Mouse (Mus musculus) regulatory T cell (primary cell): ENCODE data around the gene Adat1.

Experiments
- in situ Hi-C: fragments of 300-600 bp; cut with MboI, MseI; formaldehyde crosslinking; loops from one replicate; pipeline ENCODE4 v1.15.1; 2025; ENCODE audit warnings: high pct_unique_total_duplicates

Gene Adat1

GRCm38 (mm10) chr8:111968991-111969390 lies 23.1 kb downstream of the Adat1 start:
- in situ Hi-C loops, result no loop called here

- in situ Hi-C loops, result no loop called here
These were observed 23.6 kb downstream of the Adat1 start for GRCm38 (mm10) chr8:111968541-111968940.

- in situ Hi-C loops, result no loop called here
These were observed 24.7 kb downstream of the Adat1 start for GRCm38 (mm10) chr8:111967246-111967870.

GRCm38 (mm10) chr8:111964849-111965561 lies 27.1 kb downstream of the Adat1 start:
- in situ Hi-C loops, result no loop called here

GRCm38 (mm10) chr8:111964351-111964750 lies 27.8 kb downstream of the Adat1 start:
- in situ Hi-C loops, result no loop called here

GRCm38 (mm10) chr8:111963546-111963945 lies 28.6 kb downstream of the Adat1 start:
- in situ Hi-C loops, result no loop called here

GRCm38 (mm10) chr8:111963091-111963490 lies 29.0 kb downstream of the Adat1 start:
- in situ Hi-C loops, result no loop called here

GRCm38 (mm10) chr8:111962589-111962988 lies 29.5 kb downstream of the Adat1 start:
- in situ Hi-C loops, result no loop called here

GRCm38 (mm10) chr8:111961330-111961729 lies 30.8 kb downstream of the Adat1 start:
- in situ Hi-C loops, result no loop called here

GRCm38 (mm10) chr8:111960591-111961321 lies 31.3 kb downstream of the Adat1 start:
- in situ Hi-C loops, result no loop called here

GRCm38 (mm10) chr8:111957231-111957630 lies 34.9 kb downstream of the Adat1 start:
- in situ Hi-C loops, result no loop called here

GRCm38 (mm10) chr8:111955879-111956278 lies 36.2 kb downstream of the Adat1 start:
- in situ Hi-C loops, result no loop called here

- in situ Hi-C loops, result no loop called here
These were observed 37.1 kb downstream of the Adat1 start for GRCm38 (mm10) chr8:111954844-111955594.

- in situ Hi-C loops, result no loop called here
These were observed 40.2 kb downstream of the Adat1 start for GRCm38 (mm10) chr8:111951936-111952335.

GRCm38 (mm10) chr8:111951317-111951716 lies 40.8 kb downstream of the Adat1 start:
- in situ Hi-C loops, result no loop called here

GRCm38 (mm10) chr8:111950846-111951245 lies 41.3 kb downstream of the Adat1 start:
- in situ Hi-C loops, result no loop called here

GRCm38 (mm10) chr8:111947954-111948353 lies 44.1 kb downstream of the Adat1 start:
- in situ Hi-C loops, result no loop called here

- in situ Hi-C loops, result no loop called here
These were observed 45.0 kb downstream of the Adat1 start for GRCm38 (mm10) chr8:111947144-111947543.

- in situ Hi-C loops, result loop anchor here (5.0 kb wide), 1 partner anchor 49 kb away; the partner anchor contains the start of gene Adat1
These were observed 48.6 kb downstream of the Adat1 start for GRCm38 (mm10) chr8:111943544-111943943.

- in situ Hi-C loops, result loop anchor here (5.0 kb wide), 1 partner anchor 51 kb away; the partner anchor contains the start of gene Adat1
These were observed 51.0 kb downstream of the Adat1 start for GRCm38 (mm10) chr8:111941101-111941454.

GRCm38 (mm10) chr8:111940171-111941100 lies 51.7 kb downstream of the Adat1 start, which contains the start of gene Gabarapl2:
Gene Gabarapl2, plus strand, starts transcription at chr8:111940703.
- in situ Hi-C loops, result loop anchor here (5.0 kb wide), 1 partner anchor 52 kb away; the partner anchor contains the start of gene Adat1
